Mouse (Mus musculus) liver, embryonic 14.5 days (tissue): ENCODE data around the gene Myo7a. TPM values are rescaled to one million over a fixed set of nuclear protein-coding genes. Genes with fewer than 3 reads are reported as not detected.

Experiments
- ATAC-seq: fragments of 200-750 bp; cut with Nextera tagmentation; 2 replicates; pipeline ENCODE4 v1.8.0; 2017; ENCODE audit warnings: moderate number of reproducible peaks, mild to moderate bottlenecking, moderate library complexity; ENCODE audit not compliant: insufficient read depth
- DNase-seq, 3 experiments: peaks; one replicate each; pipeline ENCODE4 v3.0.0-alpha.2; 2012 to 2013; ENCODE audit warnings: low read depth in 3 of 3, low spot score in 3 of 3
- H3K27ac ChIP-seq: fragments of 300-500 bp; sonication (generic); 2 replicates; pipeline ENCODE4 v1.5.1; 2014; ENCODE audit warnings: moderate library complexity, mild to moderate bottlenecking, control low read depth, inconsistent platforms
- H3K27me3 ChIP-seq: fragments of 300-500 bp; sonication (generic); 2 replicates; pipeline ENCODE4 v1.6.1; 2014; ENCODE audit warnings: mild to moderate bottlenecking, low read length, moderate library complexity; ENCODE audit not compliant: control insufficient read depth, insufficient read depth
- H3K36me3 ChIP-seq: fragments of 300-500 bp; sonication (generic); replicated peaks from 2 replicates; pipeline ENCODE4 v1.6.1; 2014; ENCODE audit warnings: low read depth; ENCODE audit not compliant: control insufficient read depth, insufficient read depth
- H3K4me1 ChIP-seq, 2 experiments: fragments of 200-500 bp in 1 of 2; fragments of 300-500 bp in 1 of 2; sonication (generic) in 1 of 2; replicated peaks; 2 replicates each; pipeline ENCODE4 v1.6.1; 2012 to 2014; ENCODE audit warnings: antibody characterized with exemption in 1 of 2, inconsistent platforms in 1 of 2, low read length in 1 of 2; ENCODE audit not compliant: control insufficient read depth in 2 of 2, insufficient read depth in 2 of 2
- H3K4me2 ChIP-seq: fragments of 300-500 bp; sonication (generic); 2 replicates; pipeline ENCODE4 v1.6.1; 2014; ENCODE audit warnings: low read depth, mild to moderate bottlenecking, control low read depth, moderate library complexity
- H3K4me3 ChIP-seq, 2 experiments: fragments of 200-500 bp in 1 of 2; fragments of 300-500 bp in 1 of 2; sonication (generic) in 1 of 2; 2 replicates each; pipeline ENCODE4 v1.5.1; 2012 to 2014; ENCODE audit warnings: low read depth in 2 of 2, low read length in 2 of 2, mild to moderate bottlenecking in 2 of 2, control low read depth in 1 of 2, inconsistent platforms in 1 of 2, moderate library complexity in 1 of 2; ENCODE audit not compliant: insufficient read depth in 1 of 2
- H3K9ac ChIP-seq: fragments of 300-500 bp; sonication (generic); replicated peaks from 2 replicates; pipeline ENCODE4 v1.6.1; 2014; ENCODE audit warnings: mild to moderate bottlenecking, control low read depth, moderate library complexity
- H3K9me3 ChIP-seq: fragments of 300-500 bp; sonication (generic); 2 replicates; pipeline ENCODE4 v1.6.1; 2016; ENCODE audit warnings: low read length, mixed read lengths; ENCODE audit not compliant: control insufficient read depth
- CTCF ChIP-seq: IDR thresholded peaks from 2 replicates; pipeline ENCODE4 v1.5.1; 2016; ENCODE audit warnings: antibody characterized with exemption, low read depth, control low read depth
- EP300 ChIP-seq: IDR thresholded peaks from 2 replicates; pipeline ENCODE4 v1.6.1; 2016; ENCODE audit warnings: antibody characterized with exemption, low read depth
- WGBS: fragments of 180-500 bp; shearing (Covaris S2); extraction: QIAGEN DNeasy Blood & Tissue Kit; methylation state at CpG from one replicate; pipeline ENCODE4 v1.1.7; 2014; ENCODE audit not compliant: insufficient replicate concordance; 5-methylcytosine and 5-hydroxymethylcytosine counted together
- polyA plus RNA-seq, 2 experiments: library from polyadenylated mRNA; depleted of rRNA in 1 of 2; stranded (reverse) in 1 of 2; unstranded in 1 of 2; fragments of >200 nt; fragmentation: Nextera tagmentation in 1 of 2; extraction: Ambion mirVana in 1 of 2; gene quantifications; 2 replicates each; pipeline versions ENCODE4 v1.2.1 to v1.2.3; 2012 to 2014

Gene Myo7a
- polyA plus RNA-seq, 2 experiments: 6.6 to 10.4 TPM

- no peaks in the 10 kb centered on the region for H3K9me3 ChIP-seq
- H3K27ac ChIP-seq: no peak overlapping the region
- no peak for TF ChIP-seq EP300
- TF ChIP-seq CTCF: no peak
- H3K4me3 ChIP-seq: peak overlapping the region; percentile 7 to 34; a peak in 3 of 4 replicates
- H3K9ac ChIP-seq: no peak overlapping the region
- H3K27me3 ChIP-seq: no peaks in the 10 kb centered on the region
- DNase-seq: no peak
- no peaks in the 10 kb centered on the region for H3K36me3 ChIP-seq
- H3K4me2 ChIP-seq: peak overlapping the region; percentile 33
- WGBS: 21% methylated on average over 12 of the region's 12 CpGs
- ATAC-seq: no peak
- H3K4me1 ChIP-seq: 0 out of 4 replicates have a peak, but pooled peaks cover 0 to 2% of the 10 kb centered on the region in 2 experiments
These were observed 34.6 kb downstream of the Myo7a start for GRCm38 (mm10) chr7:98084541-98085293.

DNA sequence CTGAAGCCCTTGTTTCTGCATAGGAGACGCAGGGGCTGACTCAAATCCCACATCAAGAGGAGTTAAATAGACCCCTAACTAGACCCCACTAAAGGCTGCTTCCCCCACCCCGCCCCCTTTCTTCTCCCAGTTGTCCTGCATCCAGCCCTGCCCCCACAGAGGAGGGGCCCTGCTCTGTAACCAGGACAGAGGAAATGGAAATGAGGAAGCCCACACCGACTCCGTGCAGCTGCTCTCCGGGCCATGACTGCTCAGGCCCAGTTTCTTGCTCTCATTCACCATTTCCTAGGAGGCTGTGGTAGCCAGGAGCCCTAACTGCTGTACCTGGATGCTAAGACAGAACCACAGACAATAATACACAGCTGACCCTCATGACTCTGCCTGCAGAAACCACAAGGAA, 36.9 kb downstream of the Myo7a start:
- TF ChIP-seq CTCF (no peak), EP300 (no peak)
- 30% methylated on average over 5 of the region's 5 CpGs for WGBS
- Histone ChIP-seq H3K36me3 (no peaks in the 10 kb centered on the region), H3K4me1 (0 out of 4 replicates have a peak, but pooled peaks cover 0 to 2% of the 10 kb centered on the region in 2 experiments), H3K9me3 (no peaks in the 10 kb centered on the region), H3K4me2 (no peak overlapping the region), H3K27me3 (no peaks in the 10 kb centered on the region), H3K9ac (no peak overlapping the region), H3K4me3 (no peak overlapping the region), H3K27ac (no peak overlapping the region)
- DNase-seq (no peak), ATAC-seq (no peak)

DNA sequence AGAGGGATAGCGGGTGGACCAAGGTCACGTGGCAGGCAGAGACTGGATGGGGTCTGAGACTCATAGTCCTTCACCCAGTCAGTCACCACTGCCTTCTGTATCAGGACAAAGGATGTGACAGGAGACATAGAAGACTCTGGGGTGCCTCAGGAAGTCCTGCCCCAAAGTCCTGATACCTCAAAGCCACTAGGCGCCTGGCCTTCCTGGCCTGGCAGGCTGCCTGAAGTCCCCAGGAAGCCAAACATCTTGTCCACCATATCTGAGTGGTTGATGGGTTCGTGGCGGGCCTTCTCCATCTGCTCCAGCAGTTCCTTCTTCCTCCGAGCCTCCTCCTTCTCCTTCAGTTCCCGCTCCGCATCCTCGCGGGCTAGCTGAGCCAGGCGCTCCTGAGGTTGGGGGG, 41.9 kb downstream of the Myo7a start:
- TF ChIP-seq CTCF (no peak), EP300 (no peak)
- Histone ChIP-seq H3K36me3 (no peaks in the 10 kb centered on the region), H3K27me3 (no peaks in the 10 kb centered on the region), H3K9me3 (no peaks in the 10 kb centered on the region), H3K4me3 (no peak overlapping the region), H3K27ac (no peak overlapping the region), H3K4me2 (no peak overlapping the region), H3K9ac (no peak overlapping the region), H3K4me1 (no peaks in the 10 kb centered on the region)
- no peak for DNase-seq
- peak; percentile 37; the same call in 1 of the 2 replicates for ATAC-seq
- 70% methylated on average over 11 of the region's 11 CpGs for WGBS

DNA sequence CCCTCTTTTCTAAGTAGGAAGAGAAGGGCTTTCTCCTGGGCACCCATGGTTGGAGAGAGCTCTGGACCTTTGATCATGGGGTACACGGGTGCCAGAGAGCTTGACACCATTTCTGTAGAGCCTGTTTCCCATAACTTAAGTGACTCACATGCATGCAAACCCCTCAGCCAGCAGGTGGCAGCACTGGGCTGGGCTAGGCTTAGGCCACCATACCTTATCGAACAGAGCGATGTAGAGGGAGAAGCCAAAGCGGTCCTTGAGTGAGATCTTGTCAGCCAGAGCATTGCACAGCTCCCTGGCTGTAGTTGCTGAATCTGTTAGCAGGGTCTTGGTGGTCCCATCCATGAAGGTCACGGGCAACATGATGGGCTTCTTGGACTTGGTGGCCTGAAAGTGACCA, 47.7 kb downstream of the Myo7a start:
- no peak overlapping the region for H3K4me2 ChIP-seq
- ATAC-seq (peak; percentile 44; the same call in 1 of the 2 replicates), DNase-seq (peak; percentile 48 to 66 (median 56))
- H3K9me3 ChIP-seq: no peaks in the 10 kb centered on the region
- no peaks in the 10 kb centered on the region for H3K36me3 ChIP-seq
- no peak overlapping the region for H3K4me3 ChIP-seq
- 16% methylated on average over 5 of the region's 5 CpGs for WGBS
- no peak overlapping the region for H3K9ac ChIP-seq
- no peaks in the 10 kb centered on the region for H3K27me3 ChIP-seq
- no peaks in the 10 kb centered on the region for H3K4me1 ChIP-seq
- no peak overlapping the region for H3K27ac ChIP-seq
- TF ChIP-seq CTCF (peak; percentile 99), EP300 (no peak)

DNA sequence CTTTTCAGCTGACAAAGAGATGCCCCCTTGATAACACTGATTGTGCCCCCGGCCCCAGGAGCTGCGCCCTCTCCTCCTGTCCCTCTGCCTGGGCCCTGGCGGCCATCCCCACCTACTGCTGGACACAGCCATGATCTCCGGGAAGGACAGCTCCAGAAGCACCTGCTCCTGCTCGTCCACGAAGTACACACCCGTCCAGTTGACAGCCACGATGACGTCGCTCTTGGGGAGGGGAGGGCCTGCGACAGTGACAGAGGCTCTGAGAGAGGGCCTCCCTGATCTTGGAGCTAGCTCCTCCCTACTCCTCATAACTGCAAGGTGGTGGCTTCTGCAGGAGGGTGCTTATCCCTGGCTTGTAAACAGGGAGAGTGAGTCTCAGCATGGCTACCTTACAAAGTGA, 53.1 kb downstream of the Myo7a start:
- ATAC-seq (peak; percentile 47; the same call in 1 of the 2 replicates), DNase-seq (no peak)
- H3K27ac ChIP-seq: no peak overlapping the region
- no peak overlapping the region for H3K9ac ChIP-seq
- no peak for TF ChIP-seq CTCF
- TF ChIP-seq EP300: no peak
- H3K4me2 ChIP-seq: no peak overlapping the region
- H3K4me3 ChIP-seq: no peak overlapping the region
- no peaks in the 10 kb centered on the region for H3K9me3 ChIP-seq
- WGBS: 45% methylated on average over 11 of the region's 11 CpGs
- no peaks in the 10 kb centered on the region for H3K36me3 ChIP-seq
- no peaks in the 10 kb centered on the region for H3K27me3 ChIP-seq
- H3K4me1 ChIP-seq: no peaks in the 10 kb centered on the region
